9 mouse cellular contexts compared by ENCODE assay signal in genomic region chr6:83710361-83711066, GRCm38 (mm10). TPM values are rescaled to one million over a fixed set of nuclear protein-coding genes. Genes with fewer than 3 reads are reported as not detected.
A peak's percentile ranks its signal among the peaks of the same experiment; 100 is the strongest.
DNase-seq lines count a peak whose midpoint lies in the region; ATAC-seq and TF ChIP-seq lines count a peak whose summit lies in the region.
"Had no signal": no experiment of that assay in that cellular context is flagged by ENCODE, and none has a peak within 500 bp of the region (broad histone marks: within the 10 kb centered on the region; RNA-seq: fewer than 3 reads in every experiment).

No protein-coding gene starts in this region.

- no peak for TF ChIP-seq POLR2A in heart, adult 2 months (IDR thresholded peaks at IDR 0.05; ENCODE audit: insufficient read depth, low read depth, low read length)

- ATAC-seq in forebrain, embryonic 12.5 days (ENCODE audit: low FRiP score), result peak; percentile 62
- peak; percentile 47 for ATAC-seq in liver, embryonic 13.5 days (ENCODE audit: low read depth)

- no peak for TF ChIP-seq EP300 in heart, adult 2 months (IDR thresholded peaks at IDR 0.05; ENCODE audit: insufficient read depth, low read depth, low read length)

- H3K79me3 ChIP-seq in C2C12 (ENCODE audit: low read depth), result no peaks in the 10 kb centered on the region

- H3K36me3 ChIP-seq in heart, adult 2 months (ENCODE audit: control insufficient read depth, insufficient read depth, low read length), result no peaks in the 10 kb centered on the region
- no peaks in the 10 kb centered on the region for H3K36me3 ChIP-seq in C2C12 (ENCODE audit: control insufficient read depth, insufficient read depth)
- no peaks in the 10 kb centered on the region for H3K36me3 ChIP-seq in forebrain, embryonic 12.5 days (replicated peaks)
- H3K36me3 ChIP-seq in liver, embryonic 13.5 days, result no peaks in the 10 kb centered on the region

- peak overlapping the region; percentile 83 for H3K4me2 ChIP-seq in forebrain, embryonic 12.5 days
- peak overlapping the region; percentile 63 for H3K4me2 ChIP-seq in liver, embryonic 13.5 days

- H3K79me2 ChIP-seq in heart, adult 2 months (replicated peaks; ENCODE audit: control insufficient read depth, insufficient read depth, low read length), result no peaks in the 10 kb centered on the region
- H3K79me2 ChIP-seq in C2C12 (ENCODE audit: control insufficient read depth, insufficient read depth), result no peaks in the 10 kb centered on the region

- no peaks in the 10 kb centered on the region for H3K9me3 ChIP-seq in forebrain, embryonic 12.5 days
- no peaks in the 10 kb centered on the region for H3K9me3 ChIP-seq in liver, embryonic 13.5 days (replicated peaks)

- peak overlapping the region; percentile 37; the same call in 1 of the 2 replicates for H3K4me3 ChIP-seq in heart, adult 2 months
- H3K4me3 ChIP-seq in C2C12 (ENCODE audit: insufficient read depth, poor library complexity, severe bottlenecking), result peak overlapping the region; percentile 21
- peak overlapping the region; percentile 48 for H3K4me3 ChIP-seq in forebrain, embryonic 12.5 days (replicated peaks)
- H3K4me3 ChIP-seq in liver, embryonic 13.5 days (replicated peaks), result peak overlapping the region; percentile 45
- H3K4me3 ChIP-seq: erythroblast, embryonic 14.5 days had no signal

- H3ac ChIP-seq in C2C12 (ENCODE audit: control insufficient read depth, insufficient read length, low read depth), result peak overlapping the region; percentile 65

- no peak for DNase-seq in heart, adult 2 months
- no peak for DNase-seq in heart, adult 9 months (ENCODE audit: low spot score in 2 of 2)
- DNase-seq in liver, embryonic 13.5 days, result no peak
- DNase-seq in right cerebral cortex, adult 18-20 months, result no peak
- no peak for DNase-seq in c-Kit-positive CD71-positive TER-119-positive erythroid progenitor cells, embryonic 14.5 days (ENCODE audit: low spot score)
- DNase-seq in right cerebral cortex, postnatal 25 days, result no peak

- peaks cover 44% of the 10 kb centered on the region for H3K27me3 ChIP-seq in heart, adult 2 months (ENCODE audit: control insufficient read depth, insufficient read depth, low read length)
- peaks cover 67% of the 10 kb centered on the region for H3K27me3 ChIP-seq in C2C12 (ENCODE audit: control insufficient read depth, insufficient read depth, insufficient read length)
- H3K27me3 ChIP-seq in forebrain, embryonic 12.5 days, result peaks cover 100% of the 10 kb centered on the region
- H3K27me3 ChIP-seq in liver, embryonic 13.5 days, result peaks cover 100% of the 10 kb centered on the region

- H3K9ac ChIP-seq in heart, adult 2 months (ENCODE audit: low read depth, low read length), result no peak overlapping the region
- 0 out of 2 replicates have a peak overlapping the region, but pooled peaks have one; percentile 3 for H3K9ac ChIP-seq in forebrain, embryonic 12.5 days
- no peak overlapping the region for H3K9ac ChIP-seq in liver, embryonic 13.5 days

- peaks cover 2% of the 10 kb centered on the region for H3K4me1 ChIP-seq in heart, adult 2 months (ENCODE audit: control insufficient read depth, insufficient read depth, low read length)
- peaks cover 20% of the 10 kb centered on the region for H3K4me1 ChIP-seq in forebrain, embryonic 12.5 days
- H3K4me1 ChIP-seq in liver, embryonic 13.5 days (replicated peaks), result peaks cover 12% of the 10 kb centered on the region

- TF ChIP-seq CTCF in heart, adult 2 months (IDR thresholded peaks at IDR 0.05), result no peak
- no peak for TF ChIP-seq CTCF in C2C12 (IDR thresholded peaks at IDR 0.05; ENCODE audit: control insufficient read depth, insufficient read depth, insufficient read length)

- H3K27ac ChIP-seq in heart, adult 2 months, result no peak overlapping the region
- no peak overlapping the region for H3K27ac ChIP-seq in forebrain, embryonic 12.5 days
- H3K27ac ChIP-seq in liver, embryonic 13.5 days, result no peak overlapping the region

- 2% methylated on average over 32 of the region's 32 CpGs for WGBS in heart, adult 2 months
- under 1% methylated on average over 32 of the region's 32 CpGs for WGBS in forebrain, embryonic 12.5 days
- 3% methylated on average over 32 of the region's 32 CpGs for WGBS in liver, embryonic 13.5 days (ENCODE audit: insufficient replicate concordance)

- intact Hi-C loops in heart, adult 2 months (cut with DNase I), result no loop called here

TF ChIP-seq in C2C12, 6 proteins besides CTCF, POLR2A, EP300 and RAD21:
- TF ChIP-seq USF1 (IDR thresholded peaks at IDR 0.05; ENCODE audit: low read depth) (no peak), MYOG (IDR thresholded peaks at IDR 0.05; ENCODE audit: control insufficient read depth, extremely low read depth, insufficient read length) (no peak), MAX (IDR thresholded peaks at IDR 0.05) (no peak), CEBPB (IDR thresholded peaks at IDR 0.05; ENCODE audit: low read depth) (no peak), MYOD1 (IDR thresholded peaks at IDR 0.05; ENCODE audit: control insufficient read depth, insufficient read length, low read depth) (no peak), FOSL1 (IDR thresholded peaks at IDR 0.05; ENCODE audit: insufficient read depth, low read length, poor library complexity, severe bottlenecking) (no peak)

RNA-seq across cellular contexts. Expression of gene Vax2, which starts 0.6 kb away (rescaled TPM):
- not detected for total RNA-seq in heart, adult 2 months (2021)
- polyA plus RNA-seq in heart, adult 2 months (2012; rRNA removed), result not detected in 2 replicates
- 1.1 TPM for polyA plus RNA-seq in C2C12 (2012; fragmentation: generic; extraction: Trizol)
- 0.63 and 1.3 TPM in 2 replicates for polyA plus RNA-seq in forebrain, embryonic 12.5 days (2016; fragmentation: Nextera tagmentation; extraction: Ambion mirVana)
- not detected in 2 replicates for polyA plus RNA-seq in liver, embryonic 13.5 days (2015; fragmentation: Nextera tagmentation; extraction: Ambion mirVana)
- polyA plus RNA-seq: erythroblast, embryonic 14.5 days had no signal

RNA-seq across cellular contexts. Expression of gene Atp6v1b1, which starts 32.3 kb away (rescaled TPM):
- not detected for total RNA-seq in heart, adult 2 months (2021)
- 1.4 TPM in 1 of 2 replicates, not detected in the other for polyA plus RNA-seq in heart, adult 2 months (2012; rRNA removed)
- polyA plus RNA-seq in C2C12 (2012; fragmentation: generic; extraction: Trizol), result not detected
- polyA plus RNA-seq in forebrain, embryonic 12.5 days (2016; fragmentation: Nextera tagmentation; extraction: Ambion mirVana), result 0.12 TPM in 1 of 2 replicates, not detected in the other
- polyA plus RNA-seq in liver, embryonic 13.5 days (2015; fragmentation: Nextera tagmentation; extraction: Ambion mirVana), result not detected in 2 replicates
- polyA plus RNA-seq: erythroblast, embryonic 14.5 days had no signal

RNA-seq across cellular contexts. Expression of gene Cd207, which starts 32.9 kb away (rescaled TPM):
- 1 to 10 TPM in 1 of 2 experiments, under 1 TPM in 1; 0.86 to 1.1 TPM for total RNA-seq in heart, adult 2 months (2021)
- 1.6 and 4.2 TPM in 2 replicates for polyA plus RNA-seq in heart, adult 2 months (2012; rRNA removed)
- not detected for polyA plus RNA-seq in C2C12 (2012; fragmentation: generic; extraction: Trizol)
- polyA plus RNA-seq in forebrain, embryonic 12.5 days (2016; fragmentation: Nextera tagmentation; extraction: Ambion mirVana), result not detected in 2 replicates
- polyA plus RNA-seq in liver, embryonic 13.5 days (2015; fragmentation: Nextera tagmentation; extraction: Ambion mirVana), result 0.15 and 0.28 TPM in 2 replicates
- polyA plus RNA-seq: erythroblast, embryonic 14.5 days had no signal

RNA-seq across cellular contexts. Expression of gene Ankrd53, which starts 51.9 kb away (rescaled TPM):
- not detected for total RNA-seq in heart, adult 2 months (2021)
- polyA plus RNA-seq in heart, adult 2 months (2012; rRNA removed), result 0.12 TPM in 1 of 2 replicates, not detected in the other
- polyA plus RNA-seq in C2C12 (2012; fragmentation: generic; extraction: Trizol), result 0.04 TPM
- 0.15 and 0.23 TPM in 2 replicates for polyA plus RNA-seq in forebrain, embryonic 12.5 days (2016; fragmentation: Nextera tagmentation; extraction: Ambion mirVana)
- polyA plus RNA-seq in liver, embryonic 13.5 days (2015; fragmentation: Nextera tagmentation; extraction: Ambion mirVana), result not detected in 2 replicates
- polyA plus RNA-seq: erythroblast, embryonic 14.5 days had no signal

RNA-seq across cellular contexts. Expression of gene Clec4f, which starts 54.5 kb away (rescaled TPM):
- under 1 TPM; 0.27 to 0.57 TPM for total RNA-seq in heart, adult 2 months (2021)
- 0.23 TPM in 1 of 2 replicates, not detected in the other for polyA plus RNA-seq in heart, adult 2 months (2012; rRNA removed)
- not detected for polyA plus RNA-seq in C2C12 (2012; fragmentation: generic; extraction: Trizol)
- not detected in 2 replicates for polyA plus RNA-seq in forebrain, embryonic 12.5 days (2016; fragmentation: Nextera tagmentation; extraction: Ambion mirVana)
- polyA plus RNA-seq in liver, embryonic 13.5 days (2015; fragmentation: Nextera tagmentation; extraction: Ambion mirVana), result 3.1 and 3.7 TPM in 2 replicates
